Mouse (Mus musculus) telencephalon, adult 2 months (tissue): ENCODE results near the gene Clta.
A peak's percentile ranks its signal among the peaks of the same experiment; 100 is the strongest.

ENCODE experiments used
- DNase-seq: peaks from one replicate; pipeline ENCODE4 v3.0.0-alpha.2; 2011; ENCODE audit warnings: low read depth, low spot score

Gene Clta

DNA sequence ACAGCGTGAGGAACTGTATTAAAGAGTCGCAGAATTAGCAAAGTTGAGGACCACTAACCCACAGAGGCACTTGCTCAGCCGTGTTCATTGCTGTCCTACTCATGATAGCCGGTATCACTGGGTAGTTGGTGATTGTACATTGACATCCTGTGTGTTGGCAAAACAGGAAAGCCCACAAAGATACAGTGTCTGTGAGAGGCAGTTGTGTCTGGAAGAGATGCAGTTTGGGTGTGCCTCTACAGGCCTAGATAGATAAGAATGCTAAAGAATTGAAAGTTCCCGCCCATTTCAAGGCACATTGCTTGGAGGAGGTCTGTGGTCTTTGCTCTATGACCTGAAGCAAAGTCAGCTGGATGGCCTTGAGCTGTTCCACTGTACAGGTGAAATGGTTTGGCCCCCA, at the start of gene Clta:
Gene Clta, plus strand, starts transcription at position 327 of the 400 bp plus-strand sequence.
- DNase-seq, result no peak

DNA sequence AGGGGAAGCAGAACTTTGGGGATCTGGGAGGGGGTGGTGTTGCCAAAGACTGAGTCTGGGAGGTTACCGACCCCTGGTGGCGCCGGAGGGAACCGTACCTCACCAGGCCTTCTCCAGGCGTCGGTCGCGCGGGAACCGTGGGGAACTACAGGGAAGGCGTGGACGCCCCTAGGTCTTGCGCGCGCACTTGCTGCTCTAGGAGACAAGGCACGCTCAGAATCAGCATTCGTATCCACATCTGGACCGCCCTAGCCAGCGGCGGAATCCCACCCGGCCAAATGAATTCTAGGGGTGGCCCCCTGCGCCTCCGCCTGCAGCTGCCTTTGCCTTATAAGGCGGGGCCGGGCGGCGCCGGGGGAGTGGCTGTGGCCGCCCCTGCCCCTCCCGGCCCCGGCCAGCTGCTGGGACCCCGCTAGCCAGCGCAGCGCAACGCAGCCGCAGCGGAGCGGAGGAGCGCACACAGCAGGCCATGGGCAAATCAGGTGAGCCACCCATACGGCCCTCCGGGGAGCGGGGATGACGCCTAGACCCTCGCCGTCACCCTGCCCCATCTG, 46.9 kb upstream of the Clta start, which contains the start of gene Glipr2:
Gene Glipr2, plus strand, starts transcription at position 110 of the 554 bp plus-strand sequence.
- DNase-seq, result no peak

DNA sequence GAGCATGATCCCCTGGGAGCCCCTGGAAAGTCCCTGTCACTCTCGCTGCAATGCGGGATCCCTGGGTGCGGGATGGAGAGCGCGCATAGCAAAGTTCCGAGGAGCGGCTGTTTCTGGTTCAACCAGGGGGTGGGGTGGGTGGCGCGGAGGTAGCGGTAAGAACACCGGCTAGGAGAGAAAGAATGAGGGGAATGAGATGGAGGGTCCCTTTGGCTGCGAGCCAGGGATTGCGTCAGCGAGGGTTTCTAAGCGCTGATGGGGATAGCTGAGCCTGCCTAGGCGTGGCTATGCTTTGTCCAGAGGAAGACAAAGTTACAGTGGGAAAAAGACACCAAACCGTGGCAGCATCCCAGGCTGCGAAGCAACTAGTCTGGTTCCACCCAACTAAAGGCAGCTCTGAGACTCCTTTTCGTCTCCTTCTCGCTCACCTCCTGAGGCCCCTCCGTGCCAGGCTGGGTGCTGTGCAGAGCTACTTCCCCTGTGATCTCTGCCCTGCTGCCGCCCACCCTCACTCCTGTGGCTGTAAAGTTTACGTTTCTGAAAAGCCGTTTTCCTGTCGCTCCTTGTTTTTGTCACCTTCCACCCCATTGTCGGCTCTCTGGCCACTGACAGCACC, 46.3 kb upstream of the Clta start:
- DNase-seq, result no peak

GRCm38 (mm10) chr4:43959523-43960179, 44.6 kb upstream of the Clta start:
- DNase-seq, result no peak

- DNase-seq, result no peak
Observed at GRCm38 (mm10) chr4:43960207-43960606, 44.0 kb upstream of the Clta start.

DNA sequence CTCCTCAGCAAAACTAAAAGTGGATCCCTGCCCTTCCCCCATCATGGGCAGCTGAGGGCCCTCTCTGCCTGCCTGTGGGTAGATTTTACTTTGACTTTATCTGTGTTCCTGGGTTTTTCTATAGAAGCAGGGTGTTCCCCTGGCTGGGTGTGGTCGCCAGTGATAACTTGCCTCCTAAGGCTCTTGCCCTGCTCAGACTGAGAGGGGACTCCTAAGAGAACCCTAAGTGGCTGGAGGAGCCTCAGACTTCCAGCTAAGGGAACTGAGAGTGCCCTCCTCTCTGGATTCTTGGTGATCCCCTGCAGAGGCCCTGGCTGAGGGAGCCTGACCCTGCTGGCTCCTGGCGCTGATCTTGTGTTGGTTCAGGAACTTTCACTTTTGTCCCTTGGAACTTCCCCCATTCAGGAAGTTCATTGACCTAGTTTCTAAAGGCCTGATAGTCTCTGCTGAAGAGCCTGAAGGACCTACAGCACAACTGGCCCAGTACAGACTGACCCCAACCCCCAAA, 39.9 kb upstream of the Clta start:
- DNase-seq, result no peak

DNA sequence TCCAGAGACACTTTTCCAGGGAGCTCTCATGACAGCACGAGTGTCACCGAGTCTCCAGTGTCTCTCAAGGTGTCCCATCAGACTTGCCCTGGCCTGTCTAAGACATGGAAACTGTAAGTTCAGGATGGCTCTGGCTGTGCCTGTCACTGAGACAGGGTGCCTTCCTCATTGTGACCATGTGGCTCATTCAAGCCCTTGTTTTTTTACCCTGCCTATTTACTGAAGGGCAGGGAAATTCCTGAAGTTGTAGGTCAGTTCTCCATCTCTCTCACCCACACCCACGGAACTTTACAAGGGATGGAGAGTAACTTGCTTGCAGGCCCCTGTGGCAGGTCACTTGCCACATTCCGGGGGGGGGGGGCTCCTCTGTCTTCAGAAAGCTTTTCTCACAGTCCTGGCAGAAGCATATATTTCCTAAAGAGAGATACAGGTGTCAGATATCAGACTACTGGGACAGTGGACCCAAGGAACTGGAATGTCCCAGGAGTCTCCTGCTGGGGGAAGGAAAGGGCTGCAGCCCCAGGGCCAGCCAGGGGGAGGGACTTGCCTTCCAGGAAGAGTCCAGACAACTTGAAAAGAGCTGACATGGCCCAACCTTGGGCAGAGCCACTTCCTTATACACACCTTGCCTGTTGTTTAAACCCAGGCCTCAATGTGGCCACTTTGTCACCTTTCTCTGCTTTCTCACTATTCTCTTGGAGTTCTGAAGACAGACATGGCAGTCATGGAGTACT, 39.1 kb upstream of the Clta start:
- DNase-seq, result no peak

DNA sequence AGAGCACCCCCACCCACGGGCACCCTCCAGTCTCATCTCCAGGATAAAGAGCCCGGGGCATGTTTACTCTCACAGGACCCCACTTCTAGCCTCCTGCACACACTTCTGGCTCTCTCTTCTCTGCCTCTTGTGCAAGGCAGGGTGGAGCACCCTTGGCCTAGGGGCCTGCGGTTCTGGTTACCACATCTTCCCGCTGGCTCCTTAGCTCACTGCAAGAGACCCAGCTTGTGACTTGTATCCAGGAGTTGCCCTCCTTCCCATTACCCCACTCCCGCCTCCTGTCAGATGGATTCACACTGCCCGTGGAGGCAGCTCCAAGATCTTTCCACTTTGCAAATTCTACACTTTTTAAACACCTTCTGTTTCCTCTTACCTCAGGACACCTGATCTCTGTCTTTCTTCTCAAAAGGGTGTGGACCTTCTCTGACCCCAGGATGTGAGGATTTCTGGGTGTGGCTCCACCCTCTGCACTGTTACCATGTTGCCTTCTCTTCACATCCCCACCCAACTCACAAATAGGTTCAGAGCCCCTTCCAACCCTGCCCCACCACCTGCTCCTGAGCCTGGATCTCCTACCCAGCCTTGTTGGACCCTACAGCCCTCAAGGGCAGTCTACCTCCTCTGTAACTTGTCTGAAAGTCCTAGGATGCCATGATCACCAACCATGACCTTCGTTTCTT, 38.3 kb upstream of the Clta start:
- no peak for DNase-seq

DNA sequence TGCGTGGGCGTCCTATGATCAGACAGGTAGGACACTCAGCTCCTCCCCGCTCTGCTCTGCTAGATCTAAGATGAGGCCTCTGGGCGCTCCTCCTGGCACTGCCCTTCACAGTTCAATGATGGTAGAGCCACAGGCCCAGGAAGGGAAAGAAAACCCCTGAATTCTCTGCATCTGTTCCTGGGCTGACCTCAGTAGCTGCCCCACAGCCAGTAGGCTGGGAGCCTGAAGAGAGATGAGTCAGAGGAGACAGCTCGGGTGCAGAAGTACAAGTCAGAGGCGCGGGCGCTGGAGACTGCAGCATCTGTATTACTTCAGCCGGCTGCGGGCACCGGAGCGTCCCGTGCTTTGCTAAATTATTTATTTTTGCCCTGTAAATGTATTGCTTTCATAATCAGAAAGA, 35.6 kb upstream of the Clta start:
- DNase-seq, result no peak

DNA sequence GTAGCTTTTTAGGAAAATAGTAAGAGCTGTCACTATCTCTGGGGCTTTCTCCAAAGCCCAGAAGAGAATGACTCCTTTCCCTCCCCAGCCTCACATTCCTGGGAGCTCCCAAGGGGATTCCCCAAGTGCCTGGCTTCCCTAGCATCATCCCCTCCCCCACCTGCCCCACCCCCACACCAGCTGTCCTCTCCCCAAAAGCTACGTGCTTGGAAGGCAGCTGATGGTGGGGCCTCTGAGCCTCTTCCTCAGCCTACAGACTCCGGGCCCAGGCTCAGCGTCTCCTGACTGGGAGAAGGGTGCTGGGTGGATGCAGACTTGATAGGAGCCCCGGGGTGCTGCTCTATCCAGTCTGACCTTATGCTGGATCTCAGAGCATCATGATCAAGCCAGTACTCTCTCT, 34.9 kb upstream of the Clta start:
- no peak for DNase-seq

DNA sequence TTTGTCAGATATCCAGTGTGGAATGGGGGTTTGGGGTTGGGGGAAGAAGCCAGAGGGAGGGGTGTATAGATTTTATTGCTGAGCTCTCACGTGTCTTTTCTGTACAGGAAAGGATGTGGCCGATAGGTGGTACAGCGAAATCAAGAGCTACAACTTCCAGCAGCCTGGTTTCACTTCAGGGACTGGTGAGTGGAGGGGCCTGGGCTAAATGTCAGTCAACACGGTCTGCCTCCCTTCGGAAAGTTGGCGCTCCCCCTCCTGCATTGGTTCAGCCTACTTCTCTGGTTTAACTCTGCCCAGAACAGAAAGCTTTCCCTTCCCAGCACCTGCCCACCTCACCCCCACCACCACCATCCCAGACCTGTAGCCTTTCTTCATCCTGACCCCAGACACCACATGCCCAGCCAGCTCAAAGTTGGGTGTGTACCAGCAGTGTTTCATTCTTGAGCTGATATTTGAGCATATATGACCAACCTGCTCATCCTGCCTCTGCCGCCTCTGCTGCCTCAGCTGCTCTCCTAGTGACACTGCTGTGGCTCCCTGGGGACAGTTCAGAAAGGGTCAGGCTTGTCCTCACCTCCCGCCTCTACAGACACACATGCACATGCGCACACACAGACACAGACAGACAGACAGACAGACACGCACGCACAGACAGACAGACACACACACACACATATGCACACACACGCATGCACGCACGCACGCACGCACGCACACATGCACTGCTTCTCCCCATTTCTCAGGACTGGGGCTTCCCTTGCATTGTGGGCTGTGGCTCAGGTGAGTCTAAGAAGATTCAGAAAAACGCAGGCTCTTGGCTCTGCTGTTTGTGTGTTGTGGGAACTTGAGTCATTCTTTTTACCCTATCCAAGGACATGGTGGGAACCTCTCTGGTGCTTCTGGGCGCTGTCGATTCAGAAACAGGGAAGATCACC, 33.6 kb upstream of the Clta start:
- DNase-seq, result no peak

- no peak for DNase-seq
Observed at GRCm38 (mm10) chr4:43971541-43972136, 32.6 kb upstream of the Clta start.

- no peak for DNase-seq
Observed at GRCm38 (mm10) chr4:43972137-43972591, 32.1 kb upstream of the Clta start.

DNA sequence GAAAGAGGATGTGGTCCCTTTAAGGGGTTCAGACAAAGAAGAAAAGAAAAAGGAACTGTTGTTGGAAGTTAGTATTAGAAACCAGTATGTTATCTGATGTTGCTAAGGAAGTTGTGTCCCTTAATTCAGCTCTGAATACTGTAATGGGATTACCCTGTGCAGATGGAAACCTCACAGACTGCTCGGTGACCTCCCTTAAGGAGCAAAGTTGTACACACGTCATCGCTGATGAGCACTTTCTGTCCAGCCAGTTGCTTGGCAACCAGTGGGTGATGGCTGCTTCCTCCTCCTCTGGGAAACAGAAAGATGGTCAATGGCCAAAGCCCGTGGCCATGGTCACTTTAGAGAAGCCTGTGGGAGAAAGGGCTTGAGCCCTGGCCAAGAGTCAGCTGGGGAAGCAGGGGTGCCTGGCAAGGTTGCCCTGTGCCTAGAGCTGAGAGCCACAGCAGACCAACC, 30.7 kb upstream of the Clta start:
- DNase-seq, result no peak

GRCm38 (mm10) chr4:43974914-43975616, 29.2 kb upstream of the Clta start:
- DNase-seq, result no peak

DNA sequence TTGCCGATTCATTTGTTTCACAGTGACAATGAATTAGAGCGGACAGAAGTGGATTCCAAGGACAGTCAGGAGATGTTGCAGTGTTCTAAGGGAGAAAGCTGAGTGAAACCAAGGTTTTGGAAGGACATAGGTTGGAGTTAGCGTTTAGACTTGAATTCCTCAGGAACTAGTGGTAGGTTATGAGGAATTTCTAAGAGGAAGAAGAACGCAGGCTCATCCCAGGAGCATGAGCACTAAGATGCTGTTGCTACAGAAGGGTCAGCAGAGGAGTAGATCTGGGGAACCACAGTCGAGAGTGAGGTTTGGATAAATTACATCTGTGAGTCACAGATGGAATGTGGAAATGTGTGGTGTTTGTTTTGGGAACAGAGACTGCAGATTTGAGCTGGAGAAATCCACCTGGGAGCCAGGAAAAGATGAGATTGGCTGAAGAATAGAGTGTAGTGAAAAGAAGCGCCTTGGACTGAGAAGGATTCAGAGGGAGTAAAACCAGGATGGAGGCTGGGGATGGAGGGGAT, 28.0 kb upstream of the Clta start:
- DNase-seq, result no peak

DNA sequence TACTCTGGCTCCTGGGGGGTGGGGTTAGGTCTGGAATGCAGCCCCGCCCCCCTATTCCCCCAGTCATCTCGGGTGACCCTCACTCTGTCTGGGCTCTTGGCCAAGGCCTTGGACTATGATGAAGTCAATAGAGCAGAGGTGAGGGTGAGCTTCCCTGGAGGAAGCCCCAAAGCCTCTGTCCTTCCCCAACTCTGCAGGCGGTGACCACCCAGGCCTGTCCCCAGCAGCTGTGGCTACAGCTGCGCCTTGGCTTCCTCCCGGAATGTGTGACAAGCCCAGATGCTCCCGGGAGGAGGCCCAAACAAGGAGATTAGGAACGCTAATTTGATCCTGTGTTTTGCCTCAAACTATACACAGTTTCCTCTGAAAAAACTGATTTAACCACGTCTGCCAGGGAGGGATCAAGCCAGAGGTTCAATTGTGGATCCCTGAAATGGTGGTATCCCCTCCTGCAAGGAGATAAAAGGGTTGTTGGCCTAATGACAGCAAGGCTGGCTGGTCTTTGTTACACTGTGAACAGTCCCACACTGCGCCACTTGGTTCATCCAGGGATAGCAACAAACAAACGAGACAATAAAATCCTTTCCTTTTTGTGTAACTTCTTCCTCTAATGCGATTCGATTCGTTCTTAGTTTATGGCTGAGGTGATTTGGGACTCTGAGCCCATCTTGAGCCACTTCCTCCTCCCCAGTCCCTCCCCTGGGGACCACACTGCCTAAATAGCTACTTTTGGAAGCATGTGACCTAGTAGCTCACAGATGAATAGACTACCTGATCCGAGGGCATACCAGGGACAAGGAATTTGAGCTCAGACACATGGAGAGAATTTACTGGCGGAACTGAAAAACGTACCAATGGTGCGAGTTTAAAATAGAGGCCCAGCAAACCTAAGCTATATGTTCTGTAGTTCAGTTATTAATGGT, 25.5 kb upstream of the Clta start:
- DNase-seq, result no peak

DNA sequence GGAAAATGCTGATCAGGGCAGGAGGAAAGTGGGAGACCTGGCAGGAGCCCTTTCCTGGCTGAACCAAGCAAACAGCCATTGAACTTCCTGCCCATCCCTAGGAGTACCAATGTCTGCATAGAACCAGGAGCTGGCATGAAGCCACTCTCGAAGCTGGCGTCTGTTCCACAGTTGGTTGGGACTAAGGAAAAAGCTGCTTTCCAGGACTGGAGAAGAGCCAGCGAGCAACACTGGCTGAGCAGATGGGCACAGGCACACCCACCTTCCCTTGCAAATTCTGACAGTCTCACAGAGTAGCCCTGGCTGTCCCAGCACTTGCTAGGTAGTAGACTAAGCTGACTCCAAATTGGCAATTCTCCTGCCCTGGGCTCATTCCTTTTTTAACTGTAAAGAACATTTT, 24.5 kb upstream of the Clta start:
- DNase-seq, result peak; percentile 93
